ENCODE assay signal across 8 mouse cellular contexts in genomic region chr17:20944985-20945891, GRCm38 (mm10). TPM values are rescaled to one million over a fixed set of nuclear protein-coding genes. Genes with fewer than 3 reads are reported as not detected.
DNase-seq lines count a peak whose midpoint lies in the region; ATAC-seq and TF ChIP-seq lines count a peak whose summit lies in the region.

Ppp2r1a (plus strand) TSS chr17:20945311.

- H3K4me2 ChIP-seq in forebrain, embryonic 16.5 days (ENCODE audit: low read length), result peak within 1 kb of the TSS; percentile 83
- H3K4me2 ChIP-seq in lung, embryonic 14.5 days, result peak within 1 kb of the TSS; percentile 79

- under 1% methylated on average over 69 of the region's 69 CpGs for WGBS in forebrain, embryonic 16.5 days
- WGBS in lung, embryonic 14.5 days, result under 1% methylated on average over 69 of the region's 69 CpGs
- WGBS in olfactory bulb, adult 2 months, result under 1% methylated on average over 69 of the region's 69 CpGs
- under 1% methylated on average over 69 of the region's 69 CpGs for WGBS in thymus, adult 2 months

- peaks cover 29% of the 10 kb centered on the region for H3K4me1 ChIP-seq in G1E (ENCODE audit: insufficient read depth, low read depth, low read length)
- peaks cover 34% of the 10 kb centered on the region for H3K4me1 ChIP-seq in forebrain, embryonic 16.5 days (replicated peaks; ENCODE audit: control insufficient read depth, insufficient read depth, low read length)
- peaks cover 10% of the 10 kb centered on the region for H3K4me1 ChIP-seq in lung, embryonic 14.5 days (ENCODE audit: insufficient read depth)
- H3K4me1 ChIP-seq in olfactory bulb, adult 2 months (ENCODE audit: control insufficient read depth, insufficient read depth, low read length), result no peaks in the 10 kb centered on the region
- H3K4me1 ChIP-seq in thymus, adult 2 months (replicated peaks; ENCODE audit: control insufficient read depth, insufficient read depth, low read length), result 0 out of 2 replicates have a peak, but pooled peaks cover 2% of the 10 kb centered on the region

- DNase-seq in G1E (ENCODE audit: low spot score), result peak; percentile 94
- DNase-seq in cerebellum, adult 18-20 months, result peak; percentile 98
- DNase-seq in heart, postnatal 36 days, result peak; percentile 99
- DNase-seq in layer of hippocampus, adult 2 months (ENCODE audit: low spot score in 2 of 2), result peak; percentile 97 to 100
- peak; percentile 99 for DNase-seq in lung, embryonic 14.5 days
- peak; percentile 98 for DNase-seq in thymus, adult 2 months

- peak within 1 kb of the TSS; percentile 99 for H3K27ac ChIP-seq in forebrain, embryonic 16.5 days (ENCODE audit: low read length)
- peak within 1 kb of the TSS; percentile 99 for H3K27ac ChIP-seq in layer of hippocampus, adult 2 months
- peak within 1 kb of the TSS; percentile 97 for H3K27ac ChIP-seq in lung, embryonic 14.5 days (ENCODE audit: low read depth)
- H3K27ac ChIP-seq in olfactory bulb, adult 2 months (ENCODE audit: insufficient read depth, low read depth, low read length), result peak within 1 kb of the TSS; percentile 99
- H3K27ac ChIP-seq in thymus, adult 2 months (ENCODE audit: control insufficient read depth, insufficient read depth, low read length), result peak within 1 kb of the TSS; percentile 86

- intact Hi-C loops in heart, postnatal 36 days (cut with DNase I), result loop anchor here (10.0 kb wide), 2 partner anchors 590 to 620 kb away; partner anchors contain the start of genes Zfp52 and Zfp948

- TF ChIP-seq POLR2A in olfactory bulb, adult 2 months (IDR thresholded peaks at IDR 0.05; ENCODE audit: insufficient read depth, low read depth, low read length), result no peak; the same call in 1 of the 2 replicates
- TF ChIP-seq POLR2A in thymus, adult 2 months (IDR thresholded peaks at IDR 0.05; ENCODE audit: control insufficient read depth, extremely low read depth, insufficient read depth, low read length, poor library complexity), result peak; percentile 51; the same call in 1 of the 2 replicates

- peak within 1 kb of the TSS; percentile 81 for H3K4me3 ChIP-seq in G1E (ENCODE audit: low read depth, low read length)
- H3K4me3 ChIP-seq in forebrain, embryonic 16.5 days (replicated peaks; ENCODE audit: low read length), result peak within 1 kb of the TSS; percentile 69
- H3K4me3 ChIP-seq in layer of hippocampus, adult 2 months, result peak within 1 kb of the TSS; percentile 71
- H3K4me3 ChIP-seq in lung, embryonic 14.5 days (ENCODE audit: low read depth, low read length), result peak within 1 kb of the TSS; percentile 71
- H3K4me3 ChIP-seq in olfactory bulb, adult 2 months (ENCODE audit: insufficient read depth, low read depth, low read length), result peak within 1 kb of the TSS; percentile 92
- peak within 1 kb of the TSS; percentile 86 for H3K4me3 ChIP-seq in thymus, adult 2 months (ENCODE audit: control insufficient read depth, insufficient read depth, low read length)

- peak; percentile 96 for ATAC-seq in G1E (ENCODE audit: extremely low read depth, insufficient number of reproducible peaks, low FRiP score, poor library complexity, severe bottlenecking)
- ATAC-seq in forebrain, embryonic 16.5 days, result peak; percentile 98
- ATAC-seq in lung, embryonic 14.5 days (ENCODE audit: insufficient read depth), result peak; percentile 99

- H3K36me3 ChIP-seq in G1E (replicated peaks), result peaks cover 25% of the 10 kb centered on the region
- H3K36me3 ChIP-seq in forebrain, embryonic 16.5 days (ENCODE audit: control insufficient read depth, insufficient read depth), result no peaks in the 10 kb centered on the region
- no peaks in the 10 kb centered on the region for H3K36me3 ChIP-seq in lung, embryonic 14.5 days (ENCODE audit: insufficient read depth)
- no peaks in the 10 kb centered on the region for H3K36me3 ChIP-seq in thymus, adult 2 months (ENCODE audit: control insufficient read depth, insufficient read depth, low read length)

- no peak for TF ChIP-seq CTCF in G1E (IDR thresholded peaks at IDR 0.05; ENCODE audit: low read depth, low read length)
- peak; percentile 24 for TF ChIP-seq CTCF in layer of hippocampus, adult 2 months (conservative IDR thresholded peaks at IDR 0.05)
- TF ChIP-seq CTCF in lung, embryonic 14.5 days (IDR thresholded peaks at IDR 0.05; ENCODE audit: low read depth), result no peak
- TF ChIP-seq CTCF in olfactory bulb, adult 2 months (IDR thresholded peaks at IDR 0.05; ENCODE audit: insufficient read depth, low read depth, low read length), result no peak
- TF ChIP-seq CTCF in thymus, adult 2 months (IDR thresholded peaks at IDR 0.05; ENCODE audit: borderline replicate concordance, control insufficient read depth, extremely low read depth, insufficient read depth, low read length, poor library complexity), result peak; percentile 70

- H3K27me3 ChIP-seq in G1E (ENCODE audit: insufficient read depth, low read length), result no peaks in the 10 kb centered on the region
- H3K27me3 ChIP-seq in forebrain, embryonic 16.5 days (replicated peaks; ENCODE audit: control insufficient read depth, insufficient read depth, low read length), result no peaks in the 10 kb centered on the region
- no peaks in the 10 kb centered on the region for H3K27me3 ChIP-seq in lung, embryonic 14.5 days (ENCODE audit: insufficient read depth, low read length)
- H3K27me3 ChIP-seq in thymus, adult 2 months (ENCODE audit: control insufficient read depth, insufficient read depth, low read length), result no peaks in the 10 kb centered on the region

- H3K9me3 ChIP-seq in G1E (replicated peaks), result no peaks in the 10 kb centered on the region
- H3K9me3 ChIP-seq in forebrain, embryonic 16.5 days (ENCODE audit: control insufficient read depth, low read length), result no peaks in the 10 kb centered on the region
- H3K9me3 ChIP-seq in lung, embryonic 14.5 days (ENCODE audit: low read depth, low read length), result no peaks in the 10 kb centered on the region

- H3K9ac ChIP-seq in forebrain, embryonic 16.5 days (replicated peaks; ENCODE audit: low read depth, low read length), result peak within 1 kb of the TSS; percentile 93
- peak within 1 kb of the TSS; percentile 91 for H3K9ac ChIP-seq in lung, embryonic 14.5 days

RNA-seq across cellular contexts. Expression of gene Ppp2r1a, which starts in this region (rescaled TPM):
- total RNA-seq in G1E (2014; fragmentation: Nextera tagmentation) (472 and 480 TPM in 2 replicates), G1E (2017) (145 and 156 TPM in 2 replicates)
- 103 and 224 TPM in 2 replicates for polyA plus RNA-seq in G1E (2012)
- polyA plus RNA-seq in forebrain, embryonic 16.5 days (2015; fragmentation: Nextera tagmentation; extraction: Ambion mirVana), result 651 and 692 TPM in 2 replicates
- 100 to 1,000 TPM; 177 to 199 TPM for total RNA-seq in heart, postnatal 36 days (2021)
- total RNA-seq in layer of hippocampus, adult 2 months (2021), result 100 to 1,000 TPM; 562 to 601 TPM
- polyA plus RNA-seq in lung, embryonic 14.5 days (2014; fragmentation: Nextera tagmentation; extraction: Ambion mirVana), result 431 and 435 TPM in 2 replicates
- polyA plus RNA-seq in olfactory bulb, adult 2 months (2012; ENCODE audit: insufficient read depth, insufficient read length, low replicate concordance, missing spikeins), result 169 and 643 TPM in 2 replicates
- polyA plus RNA-seq in thymus, adult 2 months (2012; rRNA removed), result 224 and 227 TPM in 2 replicates

Comparison
In these comparisons a context has a peak if more than half of its experiments do, and no peak if none do; other contexts are left out.
1. Peak in every context shown above with its lines: DNase-seq, ATAC-seq, H3K4me3 ChIP-seq and H3K27ac ChIP-seq.
2. CTCF ChIP-seq: peak in layer of hippocampus, adult 2 months (single experiment) and thymus, adult 2 months (single experiment); none in G1E (single experiment), lung, embryonic 14.5 days (single experiment) and olfactory bulb, adult 2 months (single experiment).